Mouse (Mus musculus) brain, embryonic 14.5 days (tissue): Measurements from ENCODE around the gene Hba-x. TPM values are rescaled to one million over a fixed set of nuclear protein-coding genes. Genes with fewer than 3 reads are reported as not detected.

Experiments
- DNase-seq: peaks from one replicate; pipeline ENCODE4 v3.0.0-alpha.2; 2011; ENCODE audit warnings: low read depth
- CTCF ChIP-seq: fragments of 200-500 bp; IDR thresholded peaks from 2 replicates; pipeline ENCODE4 v1.5.1; 2012; ENCODE audit warnings: inconsistent platforms, mild to moderate bottlenecking, moderate library complexity, borderline replicate concordance; ENCODE audit not compliant: insufficient read depth, insufficient read length; ENCODE audit errors: extremely low read depth
- POLR2A ChIP-seq: fragments of 200-500 bp; IDR thresholded peaks from 2 replicates; pipeline ENCODE4 v1.6.1; 2012; ENCODE audit warnings: mild to moderate bottlenecking, inconsistent platforms, borderline replicate concordance; ENCODE audit not compliant: poor library complexity, insufficient read depth, insufficient read length, severe bottlenecking; ENCODE audit errors: extremely low read depth
- polyA plus RNA-seq: library from polyadenylated mRNA; depleted of rRNA; stranded (reverse); fragments of >200 nt; gene quantifications from 2 replicates; pipeline ENCODE4 v1.2.3, GENCODE M21; 2012

Gene Hba-x
- polyA plus RNA-seq, 1 experiment, result 65.3 TPM

- TF ChIP-seq POLR2A (no peak), CTCF (no peak)
- DNase-seq, result no peak
Measured at GRCm38 (mm10) chr11:32250880-32251763, 25.1 kb upstream of the Hba-x start.

GRCm38 (mm10) chr11:32253121-32253520, 23.1 kb upstream of the Hba-x start:
- TF ChIP-seq POLR2A (no peak), CTCF (no peak)
- no peak for DNase-seq

- DNase-seq, result no peak
Measured at GRCm38 (mm10) chr11:32256146-32256545, 20.1 kb upstream of the Hba-x start.

GRCm38 (mm10) chr11:32256566-32256965, 19.6 kb upstream of the Hba-x start:
- TF ChIP-seq CTCF, result no peak
- no peak for DNase-seq

More at GRCm38 (mm10) chr11:32256146-32256545, 20.1 kb upstream of the Hba-x start:
- no peak for TF ChIP-seq CTCF

GRCm38 (mm10) chr11:32262674-32263415, 13.4 kb upstream of the Hba-x start:
- DNase-seq, result no peak
- TF ChIP-seq CTCF, result no peak
- TF ChIP-seq POLR2A, result no peak

- no peak for DNase-seq
- TF ChIP-seq POLR2A (no peak), CTCF (no peak)
Measured at GRCm38 (mm10) chr11:32265117-32265738, 11.0 kb upstream of the Hba-x start.

- no peak for TF ChIP-seq CTCF
- TF ChIP-seq POLR2A, result no peak
Measured at GRCm38 (mm10) chr11:32266194-32266593, 10.0 kb upstream of the Hba-x start.

GRCm38 (mm10) chr11:32266776-32267175, 9.4 kb upstream of the Hba-x start:
- no peak for TF ChIP-seq POLR2A
- TF ChIP-seq CTCF, result no peak
- no peak for DNase-seq

More at GRCm38 (mm10) chr11:32266194-32266593, 10.0 kb upstream of the Hba-x start:
- no peak for DNase-seq

- no peak for TF ChIP-seq CTCF
- peak; percentile 94 for TF ChIP-seq POLR2A
- peak; percentile 98 for DNase-seq
Measured at GRCm38 (mm10) chr11:32267188-32267884, 8.9 kb upstream of the Hba-x start, which contains the start of gene Nprl3. TSS of gene Nprl3 (minus strand) at chr11:32267707.

- TF ChIP-seq CTCF, result no peak
- TF ChIP-seq POLR2A, result no peak
- peak; percentile 11 for DNase-seq
Measured at GRCm38 (mm10) chr11:32267964-32268363, 8.2 kb upstream of the Hba-x start.

GRCm38 (mm10) chr11:32268952-32269351, 7.2 kb upstream of the Hba-x start:
- DNase-seq, result no peak
- no peak for TF ChIP-seq POLR2A
- TF ChIP-seq CTCF, result no peak

GRCm38 (mm10) chr11:32271178-32271577, 5.0 kb upstream of the Hba-x start:
- DNase-seq, result no peak
- TF ChIP-seq POLR2A (no peak), CTCF (no peak)
